Mouse (Mus musculus): ENCODE results near the gene Ppp6r1.

Ppp6r1 gene

DNA sequence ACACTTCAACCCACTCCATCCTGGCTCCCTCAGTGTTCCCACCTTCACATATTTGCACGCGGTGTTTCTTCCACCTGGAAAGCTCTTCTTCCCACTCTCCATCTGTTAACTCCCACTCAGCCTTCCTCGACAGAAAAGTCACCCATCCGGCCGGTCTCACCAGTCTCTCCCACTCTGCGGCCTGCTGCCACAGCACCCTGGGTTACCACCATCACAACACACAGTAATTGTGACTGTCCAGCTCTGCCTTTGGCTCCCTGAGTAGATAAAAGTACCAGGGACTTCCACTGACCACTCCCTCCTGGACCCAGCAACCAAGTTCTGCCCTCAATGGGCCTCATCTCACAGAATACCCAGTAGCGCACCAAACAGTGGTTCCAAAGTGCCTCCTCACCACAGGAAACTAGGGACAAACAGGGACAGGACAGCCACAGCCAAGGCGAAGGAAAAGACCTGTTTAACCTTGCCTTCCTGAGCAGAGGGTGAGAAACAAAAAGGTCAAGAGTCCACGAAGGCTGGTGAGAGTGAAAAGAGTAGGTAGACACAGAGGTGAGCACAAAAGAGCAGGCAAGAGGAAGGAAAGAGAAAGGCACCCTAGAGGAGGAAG is 1.2 kb downstream of the Ppp6r1 start:
- DNase-seq: peak; percentile 6

DNA sequence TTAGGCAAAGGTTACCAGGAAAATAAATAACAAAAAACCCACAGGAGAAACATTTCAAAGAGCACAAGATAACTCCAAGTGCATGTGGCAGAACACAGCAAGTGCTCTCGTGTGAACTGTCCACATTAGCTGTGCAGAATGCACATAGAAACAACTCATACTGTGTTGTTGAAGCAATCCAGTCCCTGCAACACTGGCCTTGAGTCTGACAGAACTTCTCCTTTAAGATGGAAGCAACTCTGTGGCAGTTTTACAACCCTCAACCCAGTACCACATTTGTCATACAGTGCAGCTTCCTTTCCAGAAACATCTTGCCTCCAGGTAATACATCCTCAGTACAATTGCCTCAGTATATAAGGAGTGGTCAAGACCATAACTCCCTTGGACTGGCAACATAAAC is 2.0 kb downstream of the Ppp6r1 start:
- DNase-seq: no peak

DNA sequence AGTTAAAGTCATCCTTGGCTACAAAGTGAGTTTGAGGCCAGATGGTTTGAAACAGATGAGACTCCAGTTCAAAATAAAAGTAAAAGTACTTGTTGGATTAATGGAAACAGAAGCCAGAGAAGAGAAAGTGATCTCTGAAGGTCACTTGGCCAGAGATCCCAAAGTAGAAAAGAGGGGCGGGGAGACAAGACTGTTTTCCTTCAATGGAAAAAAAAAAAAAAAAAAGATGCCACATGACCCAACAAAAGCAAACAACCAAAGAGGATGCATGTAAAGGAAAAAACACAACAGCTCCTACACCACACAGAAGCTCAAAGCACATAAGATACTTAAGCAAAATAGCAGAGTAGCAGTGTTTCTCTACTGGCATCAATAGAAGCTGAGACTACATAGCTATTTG is 2.9 kb downstream of the Ppp6r1 start:
- no peak for DNase-seq

DNA sequence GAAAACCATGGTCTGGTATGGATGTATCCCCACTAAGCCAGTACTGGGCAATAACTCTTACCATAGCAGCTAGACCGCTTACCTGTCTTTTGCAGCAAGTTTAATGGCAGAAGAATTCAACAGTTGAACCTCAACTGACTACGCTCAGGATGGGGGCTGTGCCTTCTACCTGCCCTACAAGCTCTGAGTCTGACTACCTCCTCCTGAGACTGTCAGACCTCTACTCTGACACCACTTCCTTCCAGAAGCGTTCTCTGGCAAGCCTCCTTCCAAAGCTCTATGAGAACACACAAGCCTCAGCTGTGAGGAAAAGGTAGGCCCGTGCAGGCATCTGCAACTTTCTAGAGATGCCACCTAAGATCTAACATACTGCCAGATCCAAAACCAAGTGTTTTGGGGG is 3.4 kb downstream of the Ppp6r1 start:
- no peak for DNase-seq

DNA sequence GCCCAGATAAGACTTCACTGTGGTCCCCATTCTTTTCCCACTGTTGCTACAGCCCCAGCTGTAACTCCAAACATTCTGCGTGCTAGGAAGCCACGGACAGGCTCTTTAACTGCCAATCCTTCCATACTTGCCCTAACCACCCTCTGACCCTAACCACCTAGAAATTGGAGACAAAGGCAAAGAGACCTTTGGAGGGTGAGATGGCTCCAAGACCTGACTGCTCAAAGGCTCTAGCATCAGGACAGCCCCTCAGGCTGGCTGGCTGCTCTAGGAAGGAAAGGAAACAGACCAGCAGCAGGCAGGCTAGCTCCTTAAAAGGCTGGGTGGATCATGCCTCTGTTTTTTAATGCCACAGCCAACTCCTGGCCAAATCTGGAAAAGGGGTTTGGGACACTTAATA is 4.6 kb downstream of the Ppp6r1 start:
- DNase-seq: no peak

DNA sequence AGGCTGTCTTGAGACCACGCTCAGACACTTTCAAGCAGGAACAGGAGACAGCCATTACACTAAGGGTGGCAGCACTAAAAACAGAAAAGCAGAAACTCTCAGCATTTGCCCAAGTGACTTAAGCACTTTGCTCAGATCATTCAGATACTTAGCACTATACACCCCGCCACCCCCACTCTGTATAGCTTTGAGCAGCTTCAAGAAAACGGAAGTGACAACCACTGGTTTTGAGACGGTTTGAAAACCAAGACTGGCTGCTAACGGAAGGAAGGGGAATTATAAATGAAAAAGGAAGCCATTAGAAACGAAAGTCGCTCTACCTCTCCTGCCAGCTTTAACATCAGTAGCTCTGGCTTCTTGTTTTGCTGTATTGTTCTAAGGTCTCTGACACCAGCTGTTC is 5.0 kb downstream of the Ppp6r1 start:
- DNase-seq: no peak

DNA sequence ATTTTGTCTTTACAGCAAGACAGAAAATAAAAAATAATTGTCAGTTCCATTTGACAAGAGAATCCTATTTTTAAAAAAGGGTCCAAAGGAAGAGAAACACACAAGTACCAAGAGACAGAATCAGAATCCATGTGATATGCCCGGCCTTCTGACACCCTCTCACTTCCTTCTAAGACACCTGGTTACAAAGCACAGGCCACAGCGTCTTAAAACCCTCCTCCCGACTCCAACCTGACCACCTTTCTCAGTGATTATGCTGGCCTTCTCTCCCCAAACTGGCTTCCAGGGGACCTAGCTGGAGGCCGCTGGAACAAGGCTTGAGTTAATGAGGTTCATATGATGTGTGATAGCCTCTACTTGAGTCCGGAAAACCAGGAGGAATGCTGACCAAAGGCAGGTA is 5.5 kb downstream of the Ppp6r1 start:
- DNase-seq: no peak

DNA sequence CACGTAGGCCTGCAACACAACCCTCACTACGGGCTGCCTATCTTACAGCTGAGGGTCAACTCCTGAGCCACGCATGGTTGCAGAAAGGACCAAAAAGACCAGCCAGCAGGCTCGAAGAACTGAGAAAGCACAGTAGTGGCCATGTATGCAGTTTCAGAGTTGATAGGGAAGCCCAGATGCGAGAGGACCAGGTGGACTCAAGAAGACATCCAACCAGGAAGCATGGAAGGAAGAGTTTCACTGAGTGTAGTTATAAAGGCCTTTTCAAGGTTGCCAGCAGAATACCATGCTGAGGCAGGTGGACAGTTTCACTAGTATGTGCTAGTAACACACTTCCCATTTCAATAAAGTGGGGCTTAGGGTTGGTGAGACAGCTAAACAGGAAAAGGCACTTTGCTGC is 6.1 kb downstream of the Ppp6r1 start:
- no peak for DNase-seq

DNA sequence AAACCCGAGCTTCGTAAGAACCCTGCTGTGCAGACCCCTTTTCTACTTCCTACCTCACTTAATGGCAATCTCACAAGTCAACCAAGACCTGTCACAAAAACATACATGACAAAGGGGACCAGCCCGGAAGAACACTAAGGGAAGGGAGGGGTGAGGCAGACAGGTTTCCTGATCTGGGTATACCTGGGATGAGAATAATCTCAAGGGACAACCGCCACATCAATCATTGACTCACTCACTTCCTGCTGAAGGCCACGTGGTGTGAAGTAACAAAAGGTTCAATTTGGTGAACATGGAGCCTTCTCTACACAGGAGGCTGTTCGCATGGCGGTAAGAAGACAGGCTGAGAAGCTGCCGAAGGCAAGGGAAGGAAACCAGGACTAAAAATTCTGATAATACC is 7.2 kb downstream of the Ppp6r1 start:
- DNase-seq: no peak

DNA sequence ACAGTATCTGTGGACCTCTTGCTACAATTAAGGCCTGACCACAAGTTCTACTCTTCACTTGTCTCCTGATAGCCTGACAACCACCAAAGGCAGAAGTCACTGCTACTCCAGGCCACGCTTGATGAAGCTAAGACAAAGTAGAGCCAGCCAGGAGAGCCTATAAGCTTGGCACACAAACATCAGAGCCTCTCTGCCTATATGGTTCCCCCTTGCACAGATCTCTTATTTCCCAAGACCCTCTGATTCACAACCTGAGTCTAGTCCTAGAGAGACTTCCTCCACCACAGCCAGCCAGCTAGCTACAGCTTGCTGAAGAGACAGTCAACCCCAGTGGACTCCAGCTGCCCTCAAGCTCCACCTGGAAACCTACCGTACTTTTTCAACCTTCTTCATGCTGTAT is 10.8 kb downstream of the Ppp6r1 start:
- no peak for DNase-seq

DNA sequence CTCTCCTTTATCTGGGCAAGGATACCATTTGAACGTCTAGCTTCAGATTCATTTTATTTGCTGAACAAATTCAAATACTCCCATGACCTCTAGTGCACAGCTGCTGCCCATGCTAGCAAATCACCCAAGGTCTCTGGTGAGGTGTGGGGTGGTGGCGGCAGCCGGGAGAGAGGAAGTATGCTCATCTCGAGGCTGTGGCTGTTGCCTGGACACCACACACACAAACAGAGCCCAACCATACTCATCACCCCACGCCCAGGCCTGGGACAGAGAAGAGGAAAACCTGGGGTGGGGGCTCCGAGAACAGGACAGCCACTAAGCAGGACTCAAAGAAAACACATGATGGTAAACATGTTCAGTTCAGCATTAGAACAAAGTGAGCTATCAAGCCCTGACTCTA is 11.5 kb downstream of the Ppp6r1 start:
- DNase-seq: no peak

DNA sequence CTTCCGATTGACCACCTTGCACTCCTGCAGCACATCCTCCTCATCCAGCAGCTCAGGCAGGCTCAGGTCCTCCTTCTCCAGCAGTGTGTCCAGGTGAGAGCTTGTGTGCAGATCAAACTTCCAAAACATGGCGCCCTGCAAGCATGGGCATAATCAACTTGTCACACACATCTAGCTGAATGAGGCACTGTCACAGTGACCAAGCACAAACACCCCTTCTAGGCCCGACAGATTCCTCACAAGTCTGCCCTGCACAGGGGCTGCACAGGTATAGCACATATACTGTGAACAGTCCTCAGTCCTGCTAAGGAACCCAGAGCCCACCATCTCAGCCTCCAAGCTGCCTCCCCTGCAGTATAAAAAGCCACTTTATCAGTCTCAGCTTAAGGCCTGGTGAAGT is 12.0 kb downstream of the Ppp6r1 start:
- no peak for DNase-seq

DNA sequence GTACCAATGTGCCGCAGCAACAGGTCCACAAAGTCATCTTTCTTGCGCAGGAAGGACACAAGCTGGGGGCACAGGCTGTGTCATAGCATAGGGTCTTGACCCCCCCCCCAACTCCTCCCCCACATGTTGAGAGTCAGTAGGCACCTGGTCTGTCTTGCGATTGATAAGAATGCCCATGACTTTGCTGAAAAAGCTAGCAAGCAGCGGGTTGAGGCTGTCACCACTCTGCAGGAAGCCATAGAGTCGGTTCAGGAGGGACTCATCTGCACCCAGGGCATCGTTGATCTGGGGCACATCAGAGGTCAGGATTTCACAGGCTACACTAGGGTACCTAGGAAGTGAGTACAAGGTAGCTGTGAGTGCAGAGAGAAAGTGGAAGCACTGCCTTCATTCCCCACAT is 15.6 kb downstream of the Ppp6r1 start:
- DNase-seq: no peak

DNA sequence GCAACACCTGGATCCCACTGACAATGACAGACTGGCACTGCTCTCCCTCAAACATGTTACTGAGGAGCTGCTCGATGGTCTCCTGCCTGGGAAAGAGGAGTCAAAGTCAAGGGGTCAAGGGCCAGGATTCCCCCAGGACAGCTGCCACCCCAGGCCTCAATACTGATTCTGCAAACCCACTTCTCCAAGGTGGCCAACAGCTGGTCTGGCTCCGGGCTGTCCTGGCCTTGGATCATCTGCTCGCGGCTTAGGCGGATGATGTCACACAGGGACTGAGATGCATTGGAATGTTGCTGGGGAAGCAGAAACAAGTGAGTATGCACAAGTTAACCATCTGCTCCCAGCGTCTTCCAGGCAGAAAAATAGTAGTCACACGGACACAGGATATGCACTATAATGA is 16.9 kb downstream of the Ppp6r1 start:
- no peak for DNase-seq

DNA sequence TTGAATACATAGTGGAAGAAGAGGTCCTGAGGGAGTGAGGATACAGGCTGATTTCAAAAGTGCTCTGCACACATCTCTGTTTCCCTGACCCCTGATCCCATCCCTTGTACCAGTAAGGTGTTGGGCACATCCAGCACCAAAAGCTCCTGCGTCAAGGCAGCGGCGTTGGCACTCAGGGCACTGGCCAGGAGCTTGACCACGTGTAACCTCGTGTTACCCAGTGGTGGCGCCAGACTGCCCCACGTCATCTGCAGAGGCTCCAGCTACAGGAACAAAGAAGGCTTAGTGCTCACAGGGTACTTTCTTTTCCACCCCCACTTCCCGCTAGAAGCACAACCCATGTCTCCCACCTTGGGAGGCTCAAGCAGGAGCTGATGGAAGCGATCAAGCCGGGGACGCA is 17.7 kb downstream of the Ppp6r1 start:
- no peak for DNase-seq

DNA sequence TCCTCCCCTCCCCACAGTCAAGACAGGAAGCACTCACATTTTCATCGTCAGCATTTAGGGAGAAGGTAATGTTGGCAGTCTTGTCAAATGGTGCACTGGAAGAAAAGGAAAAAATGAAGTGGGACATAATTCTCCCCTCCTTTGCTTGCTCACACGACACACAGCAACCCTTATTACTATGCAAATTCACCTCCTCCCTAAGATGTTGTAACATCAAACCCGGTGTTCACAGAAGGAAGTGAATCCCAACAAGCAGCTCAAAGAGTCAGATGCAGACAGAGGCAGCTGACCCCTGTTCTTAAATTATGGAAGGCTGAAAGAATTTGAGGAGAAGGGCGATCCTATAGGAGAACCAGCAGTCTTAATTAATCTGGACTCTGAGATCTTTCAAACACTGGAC is 22.6 kb downstream of the Ppp6r1 start:
- DNase-seq: no peak

DNA sequence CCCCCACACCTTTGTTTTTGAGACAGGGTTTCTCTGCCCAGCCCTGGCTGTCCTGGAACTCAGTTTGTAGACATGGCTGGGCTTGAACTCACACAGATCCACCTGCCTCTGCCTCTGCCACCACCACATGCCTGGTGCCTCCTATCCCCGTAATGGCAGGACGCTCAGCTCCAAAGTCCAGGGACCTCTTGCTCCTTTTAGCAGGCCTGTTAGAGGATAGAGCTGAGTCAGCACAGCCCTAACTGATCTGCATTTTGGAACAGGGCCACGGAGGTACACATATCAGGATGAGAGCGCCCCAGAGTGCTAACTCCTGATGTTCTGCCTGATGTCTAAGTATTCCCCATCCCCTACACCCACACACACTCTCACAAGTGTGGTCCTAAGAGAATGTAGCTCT is 27.8 kb downstream of the Ppp6r1 start, which contains the start of gene Tmem86b:
Gene Tmem86b, minus strand, starts transcription at position 392 of the 400 bp plus-strand sequence.
- no peak for DNase-seq

DNA sequence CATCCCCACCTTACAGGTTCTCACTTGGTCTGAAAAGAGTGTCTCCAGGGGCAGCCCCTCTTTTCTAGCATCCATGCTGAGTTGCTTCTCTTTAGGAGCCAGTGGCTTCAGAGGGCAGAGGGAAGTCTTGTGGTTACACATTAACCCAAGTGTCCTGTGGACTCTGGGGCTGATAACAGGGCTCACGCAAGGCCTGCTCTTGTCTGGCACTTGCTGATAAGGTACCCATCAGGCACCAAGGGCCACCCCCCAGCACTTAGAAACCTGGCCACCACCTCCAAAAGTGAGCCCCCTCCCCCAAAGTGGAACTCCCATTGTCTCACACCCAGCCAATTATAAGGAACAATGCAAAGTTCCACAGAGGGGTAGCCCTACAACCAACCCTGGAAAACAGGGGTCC is 28.6 kb downstream of the Ppp6r1 start:
- no peak for DNase-seq

DNA sequence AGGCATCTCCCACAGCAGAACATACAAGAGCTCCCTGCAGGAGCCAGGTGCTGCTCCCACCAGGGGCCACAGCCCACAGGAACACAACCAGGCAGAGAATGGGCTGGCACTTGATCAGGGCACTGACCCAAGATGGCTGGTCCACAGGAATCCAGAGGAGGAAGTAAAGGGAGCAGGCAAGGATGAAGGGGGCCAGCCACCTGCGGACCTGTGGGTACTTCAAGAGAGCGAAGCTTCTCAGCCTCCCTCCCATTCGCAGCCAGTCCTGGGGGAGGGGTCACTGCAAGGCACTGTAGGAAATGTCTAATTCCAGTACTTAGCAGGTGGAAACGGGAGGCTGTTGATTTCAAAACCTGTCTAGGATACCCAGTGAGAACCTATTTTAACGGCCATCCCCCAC is 29.2 kb downstream of the Ppp6r1 start:
- DNase-seq: no peak

DNA sequence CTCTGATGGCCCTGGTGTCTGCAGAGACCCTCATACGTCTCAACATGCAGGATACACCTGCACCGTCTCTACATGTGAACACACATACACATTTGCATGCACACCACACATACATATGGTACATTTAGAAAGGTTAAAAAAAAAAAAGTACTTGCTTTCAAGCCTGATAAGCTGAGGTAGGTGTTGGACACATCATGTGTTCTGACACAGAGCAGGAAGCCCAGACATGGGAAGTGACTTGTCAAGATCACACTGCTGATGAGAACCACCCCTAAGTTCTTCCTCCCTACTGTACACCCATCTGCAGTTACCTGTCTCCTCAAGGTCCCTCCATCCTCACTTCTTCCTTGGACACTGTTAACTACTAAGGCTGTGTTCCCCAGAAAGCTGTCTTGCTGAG is 32.9 kb downstream of the Ppp6r1 start:
- DNase-seq: no peak

DNA sequence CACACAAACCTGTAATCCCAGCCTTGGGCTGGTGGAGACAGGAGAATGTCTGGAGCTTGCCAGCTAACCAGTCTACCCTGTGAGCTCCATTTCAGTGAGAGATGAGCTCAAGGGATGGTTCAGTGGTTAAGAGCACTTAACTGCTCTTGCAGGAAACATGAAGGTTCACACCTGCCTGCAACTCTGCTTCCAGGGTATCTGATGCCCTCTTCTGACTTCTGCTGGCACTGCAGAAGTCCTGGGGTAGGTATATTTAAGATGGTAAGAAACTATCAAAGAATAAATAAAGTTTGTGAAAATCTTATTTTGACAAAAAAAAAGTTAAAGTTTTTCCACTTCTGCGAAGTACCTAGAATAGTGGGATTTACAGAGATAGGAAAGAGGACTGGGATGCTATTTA is 34.5 kb downstream of the Ppp6r1 start:
- no peak for DNase-seq

DNA sequence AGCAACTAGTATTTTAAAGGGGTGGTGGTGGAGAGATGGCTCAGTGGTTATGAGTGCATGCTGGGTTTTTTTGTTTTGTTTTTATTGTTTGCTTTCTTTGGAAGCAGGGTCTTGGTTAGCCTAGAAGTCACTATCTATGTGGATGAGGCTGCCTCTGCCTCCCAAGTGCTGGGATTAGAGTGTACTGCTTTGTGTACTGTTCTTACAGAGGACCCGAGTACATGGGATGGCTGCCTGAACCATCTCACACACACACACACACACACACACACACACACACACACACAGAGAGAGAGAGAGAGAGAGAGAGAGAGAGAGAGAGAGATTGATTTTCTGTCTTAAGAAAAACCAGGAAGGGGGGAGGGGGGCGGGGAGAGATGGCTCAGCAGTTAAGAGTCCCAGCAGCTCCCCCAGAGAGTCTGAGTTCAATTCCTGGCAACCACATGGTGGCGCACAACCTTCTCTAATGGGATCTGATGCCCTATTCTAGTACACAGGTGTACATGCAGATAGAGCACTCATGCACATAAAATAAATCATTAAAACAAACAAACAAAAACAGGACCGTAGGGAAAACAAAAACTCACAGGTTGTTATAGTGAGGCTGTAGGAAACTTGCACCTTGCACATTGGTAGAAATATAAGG is 35.2 kb downstream of the Ppp6r1 start:
- DNase-seq: peak; percentile 70

DNA sequence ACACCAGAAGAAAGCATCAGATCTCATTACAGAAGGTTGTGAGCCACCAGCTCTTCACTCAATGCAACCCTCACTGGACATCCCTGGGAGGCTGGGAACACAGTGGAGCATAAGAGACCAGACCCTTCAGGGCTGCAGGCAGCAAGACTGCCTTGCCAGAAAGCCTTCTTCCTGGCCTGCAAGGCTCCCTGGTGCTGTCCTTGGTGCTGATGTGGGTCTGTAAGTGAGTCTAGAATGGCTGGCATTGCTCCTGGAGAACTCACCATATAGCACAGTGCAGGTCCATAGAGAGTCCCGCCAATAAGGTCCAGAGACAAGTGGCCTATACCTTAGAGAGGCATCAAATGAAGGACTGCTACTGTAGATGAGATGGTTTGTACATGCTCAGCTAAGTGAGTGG is 38.8 kb downstream of the Ppp6r1 start:
- peak; percentile 30 for DNase-seq

DNA sequence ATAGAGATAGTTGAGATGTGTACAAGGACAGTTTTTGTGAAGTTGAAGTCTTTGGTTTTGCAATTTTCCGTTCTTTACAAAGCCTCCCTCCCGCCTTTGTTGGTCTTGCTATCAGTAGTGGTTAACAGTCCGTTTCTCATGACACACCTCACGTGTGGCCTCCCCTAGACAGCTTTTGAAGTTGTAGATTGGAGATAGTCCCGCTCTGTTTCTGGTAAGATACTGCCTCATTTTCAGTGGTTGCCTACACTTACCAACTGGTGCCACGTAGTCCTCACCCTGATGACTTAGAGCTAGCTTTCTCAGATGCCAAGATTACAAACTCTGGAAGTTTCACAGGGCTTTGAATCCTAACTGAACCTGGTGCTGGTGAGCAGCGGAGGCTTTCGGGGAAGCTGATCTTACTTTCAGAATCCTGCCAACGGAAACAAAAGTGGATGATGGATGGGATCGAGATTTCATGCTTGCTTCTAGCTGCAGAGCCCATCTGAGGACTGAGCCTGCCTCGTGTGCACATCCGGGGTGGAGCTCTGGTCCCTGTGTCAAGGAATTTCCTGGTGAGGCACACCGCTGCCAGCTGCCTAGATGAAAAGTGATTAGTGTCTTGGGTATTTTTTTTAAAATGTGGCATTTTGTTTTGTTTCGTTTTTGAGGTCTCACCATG is 44.9 kb downstream of the Ppp6r1 start:
- no peak for DNase-seq

DNA sequence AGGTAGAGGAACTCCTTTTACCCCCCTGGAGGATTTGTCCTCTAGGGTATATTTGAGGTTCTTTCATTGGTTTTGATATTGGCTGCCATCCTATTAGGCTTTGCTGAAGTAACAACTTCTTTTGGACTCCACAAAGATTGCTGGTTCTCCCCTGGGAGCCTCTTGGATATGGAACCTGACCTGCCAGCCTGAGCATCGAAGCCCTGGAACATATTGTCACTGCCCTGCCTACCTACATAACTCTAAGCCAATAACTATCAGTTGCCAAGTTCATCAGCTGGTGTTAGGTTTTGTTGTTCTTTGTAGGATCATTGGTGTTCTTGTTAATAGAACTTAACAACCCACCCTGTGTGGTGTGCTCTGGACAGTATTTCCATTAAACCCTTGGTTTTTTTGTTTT is 45.9 kb downstream of the Ppp6r1 start:
- no peak for DNase-seq

All from retina, postnatal 1 day (tissue).